Mouse (Mus musculus) olfactory bulb, adult 2 months (tissue): ENCODE results near the gene Crip1.

Experiments used
- CTCF ChIP-seq: fragments of 200-500 bp; IDR thresholded peaks from 2 replicates; pipeline ENCODE4 v1.5.1; 2012; ENCODE audit warnings: low read depth, mild to moderate bottlenecking, low read length, moderate library complexity; ENCODE audit not compliant: insufficient read depth
- POLR2A ChIP-seq: fragments of 200-500 bp; IDR thresholded peaks from 2 replicates; pipeline ENCODE4 v1.6.1; 2012; ENCODE audit warnings: mild to moderate bottlenecking, low read depth, low read length, moderate library complexity; ENCODE audit not compliant: insufficient read depth

DNA sequence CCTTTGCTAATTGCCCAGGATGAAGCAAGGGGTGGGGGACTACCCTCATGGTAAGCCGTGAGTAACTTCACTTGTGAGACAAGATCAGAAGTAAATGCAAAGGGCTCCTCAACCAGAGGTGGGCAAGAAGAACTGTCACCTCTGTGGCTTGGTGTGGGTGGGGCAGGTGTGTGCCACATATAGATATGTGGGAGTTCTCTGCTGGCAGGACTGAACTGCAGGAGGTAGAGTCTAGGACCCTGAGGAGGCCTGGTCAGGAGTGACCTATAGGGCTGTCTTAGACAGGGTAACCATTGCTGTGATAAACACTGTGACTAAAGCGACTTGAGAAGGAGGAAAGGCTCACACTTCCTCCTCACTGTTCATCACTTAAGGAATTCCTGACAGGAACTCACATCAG is 47.3 kb downstream of the Crip1 start:
- no peak for TF ChIP-seq POLR2A
- TF ChIP-seq CTCF, result no peak
